Mouse (Mus musculus) ES-E14 (cell line): ENCODE measurements around the gene Zfp385b.

ENCODE experiments used
- CHD2 ChIP-seq: IDR thresholded peaks from 2 replicates; pipeline ENCODE4 v1.6.1; 2014; ENCODE audit warnings: mild to moderate bottlenecking, low read depth, low read length, inconsistent platforms
- HCFC1 ChIP-seq: IDR thresholded peaks from 2 replicates; pipeline ENCODE4 v1.6.1; 2012; ENCODE audit warnings: low read length, inconsistent platforms, borderline replicate concordance; ENCODE audit not compliant: insufficient read depth
- MAFK ChIP-seq: IDR thresholded peaks from 2 replicates; pipeline ENCODE4 v1.6.1; 2014; ENCODE audit warnings: mild to moderate bottlenecking, low read depth, low read length, inconsistent platforms; ENCODE audit not compliant: insufficient read depth
- ZC3H11A ChIP-seq: IDR thresholded peaks from 2 replicates; pipeline ENCODE4 v1.6.1; 2012; ENCODE audit warnings: low read depth, mild to moderate bottlenecking, inconsistent platforms, low read length, borderline replicate concordance
- ZNF384 ChIP-seq: IDR thresholded peaks from 2 replicates; pipeline ENCODE4 v1.6.1; 2012; ENCODE audit warnings: low read depth, low read length, inconsistent platforms

DNA sequence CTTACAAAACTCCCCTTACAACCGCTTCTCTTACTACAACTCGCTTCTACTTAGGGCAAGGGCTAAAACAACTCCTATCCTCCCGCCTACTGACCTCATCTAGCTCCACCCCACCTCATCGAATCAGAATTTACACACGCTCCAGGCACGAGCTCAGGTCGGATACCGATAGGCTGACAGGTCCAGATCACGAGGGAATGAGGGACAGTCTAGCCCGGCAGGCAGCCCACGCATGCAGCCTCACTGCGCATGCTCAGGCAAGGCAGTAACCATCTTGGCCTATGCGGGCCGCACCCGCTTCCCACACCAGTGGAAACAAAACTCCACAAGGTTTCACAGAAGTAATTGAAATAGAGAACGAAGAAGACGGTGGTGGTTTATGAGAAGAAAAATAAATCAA is 20.1 kb upstream of the Zfp385b start:
- TF ChIP-seq ZC3H11A (no peak), MAFK (no peak), CHD2 (no peak), HCFC1 (no peak), ZNF384 (no peak)
